Mouse (Mus musculus): Measurements from ENCODE around the gene Ncdn. TPM values are rescaled to one million over a fixed set of nuclear protein-coding genes. Genes with fewer than 3 reads are reported as not detected.

The Ncdn gene
- total RNA-seq, 1 experiment: 25.8 TPM

DNA sequence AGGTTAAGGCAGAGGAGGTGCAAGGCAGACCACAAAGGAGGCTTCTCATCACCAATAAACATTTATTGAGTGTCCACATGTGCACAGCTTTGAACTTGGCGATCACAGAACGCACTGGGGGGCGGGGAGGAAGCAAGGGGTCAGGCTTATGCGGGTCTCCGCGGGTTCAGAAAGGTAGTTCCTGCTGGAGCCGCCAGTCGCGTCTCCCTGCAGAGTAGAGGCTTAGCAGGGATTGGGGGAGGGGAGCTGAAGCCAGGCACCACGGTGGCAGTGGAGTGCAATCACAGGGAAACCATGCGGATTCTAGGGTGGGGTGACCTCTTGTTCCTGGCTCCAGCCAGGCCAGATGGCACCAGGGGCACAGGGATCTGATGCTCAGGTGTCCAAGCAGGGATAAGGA is 9.5 kb downstream of the Ncdn start:
- in situ Hi-C loops (cut with MboI; ENCODE audit: low sequenced_read_pairs in 2 of 2, unreplicated experiment in 2 of 2): no loop called here
- 0 out of 2 replicates have a peak overlapping the region, but pooled peaks have one; percentile 26 for H3K9ac ChIP-seq (ENCODE audit: insufficient read depth, low read depth, low read length, poor library complexity, severe bottlenecking)
- no peak for DNase-seq (ENCODE audit: low read depth, low spot score)

DNA sequence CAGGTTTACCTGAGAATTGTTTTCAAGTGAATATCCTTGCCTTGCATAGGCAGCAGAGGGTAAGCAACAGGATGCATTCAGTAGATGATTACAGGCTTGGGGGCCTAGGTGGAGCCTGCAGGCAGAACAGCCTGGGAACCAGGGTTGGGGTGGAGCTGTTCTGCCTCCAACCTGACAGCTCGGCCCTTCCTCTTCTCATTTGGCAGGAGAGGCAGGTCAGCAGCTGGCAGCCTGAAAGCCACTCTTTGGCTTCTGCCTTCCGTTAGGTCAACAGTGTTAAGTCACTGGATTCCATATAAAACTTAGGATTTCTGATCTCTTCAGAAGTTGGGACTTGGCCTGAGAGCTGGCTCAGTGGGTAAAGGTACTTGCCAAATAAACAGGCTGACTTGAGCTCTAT is 10.3 kb downstream of the Ncdn start:
- Histone ChIP-seq H3K9me3 (ENCODE audit: control insufficient read depth, insufficient read depth, low read depth, low read length) (no peaks in the 10 kb centered on the region), H3K4me3 (ENCODE audit: insufficient read depth in 1 of 2, low read depth in 1 of 2, low read length in 2 of 2, poor library complexity in 1 of 2, severe bottlenecking in 1 of 2) (no peak overlapping the region), H3K36me3 (ENCODE audit: control insufficient read depth, insufficient read depth, low read length, poor library complexity, severe bottlenecking) (peaks cover 16% of the 10 kb centered on the region; the same call in 1 of the 2 replicates), H3K27ac (ENCODE audit: insufficient read depth, low read depth, low read length, poor library complexity, severe bottlenecking) (no peak overlapping the region), H3K4me1 (ENCODE audit: control insufficient read depth in 2 of 2, insufficient read depth in 2 of 2, low read length in 2 of 2, poor library complexity in 1 of 2) (peaks cover 0 to 21% of the 10 kb centered on the region in 2 experiments; a peak in 3 of 4 replicates), H3K9ac (ENCODE audit: insufficient read depth, low read depth, low read length, poor library complexity, severe bottlenecking) (no peak overlapping the region)
- TF ChIP-seq CHD2 (IDR thresholded peaks at IDR 0.05; ENCODE audit: low read depth, low read length) (no peak), HCFC1 (IDR thresholded peaks at IDR 0.05; ENCODE audit: borderline replicate concordance, insufficient read depth, low read length) (no peak), ZNF384 (IDR thresholded peaks at IDR 0.05; ENCODE audit: low read depth, low read length) (no peak), MAFK (IDR thresholded peaks at IDR 0.05; ENCODE audit: insufficient read depth, low read depth, low read length) (no peak), ZC3H11A (IDR thresholded peaks at IDR 0.05; ENCODE audit: borderline replicate concordance, low read depth, low read length) (no peak)
- in situ Hi-C loops (cut with MboI; ENCODE audit: low sequenced_read_pairs in 2 of 2, unreplicated experiment in 2 of 2): no loop called here
- DNase-seq (ENCODE audit: low read depth, low spot score): no peak

More for the DNA sequence above, 9.5 kb downstream of the Ncdn start:
- peaks cover 0 to 21% of the 10 kb centered on the region in 2 experiments; a peak in 3 of 4 replicates for H3K4me1 ChIP-seq (ENCODE audit: control insufficient read depth in 2 of 2, insufficient read depth in 2 of 2, low read length in 2 of 2, poor library complexity in 1 of 2)
- H3K9me3 ChIP-seq (ENCODE audit: control insufficient read depth, insufficient read depth, low read depth, low read length): no peaks in the 10 kb centered on the region
- no peak overlapping the region for H3K4me3 ChIP-seq (ENCODE audit: insufficient read depth in 1 of 2, low read depth in 1 of 2, low read length in 2 of 2, poor library complexity in 1 of 2, severe bottlenecking in 1 of 2)
- TF ChIP-seq MAFK (IDR thresholded peaks at IDR 0.05; ENCODE audit: insufficient read depth, low read depth, low read length): no peak
- TF ChIP-seq CHD2 (IDR thresholded peaks at IDR 0.05; ENCODE audit: low read depth, low read length): no peak
- TF ChIP-seq ZC3H11A (IDR thresholded peaks at IDR 0.05; ENCODE audit: borderline replicate concordance, low read depth, low read length): no peak
- TF ChIP-seq HCFC1 (IDR thresholded peaks at IDR 0.05; ENCODE audit: borderline replicate concordance, insufficient read depth, low read length): no peak
- no peak for TF ChIP-seq ZNF384 (IDR thresholded peaks at IDR 0.05; ENCODE audit: low read depth, low read length)
- no peak overlapping the region for H3K27ac ChIP-seq (ENCODE audit: insufficient read depth, low read depth, low read length, poor library complexity, severe bottlenecking)
- H3K36me3 ChIP-seq (ENCODE audit: control insufficient read depth, insufficient read depth, low read length, poor library complexity, severe bottlenecking): peaks cover 21% of the 10 kb centered on the region

DNA sequence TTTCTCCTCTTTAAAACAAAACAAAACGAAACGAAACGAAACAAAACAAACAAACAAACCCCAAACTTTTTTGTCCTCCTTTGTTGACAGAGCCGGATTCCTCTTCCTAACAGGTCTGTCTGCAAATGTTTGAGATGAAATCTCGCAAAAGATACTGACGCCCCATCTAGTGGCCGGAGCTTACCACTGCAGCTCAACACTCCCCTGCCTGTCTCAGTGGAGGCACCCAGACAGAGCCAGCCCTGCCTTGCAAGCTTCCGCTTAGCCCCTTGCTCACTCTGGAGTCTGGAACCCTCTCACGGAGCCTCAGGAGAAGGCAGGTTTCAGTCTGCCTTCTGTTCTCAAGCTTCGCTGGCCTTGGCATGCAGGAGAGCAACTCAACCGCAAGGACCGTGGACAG is 11.8 kb downstream of the Ncdn start:
- peak; percentile 82 for DNase-seq (ENCODE audit: low read depth, low spot score)
- no peak overlapping the region for H3K4me3 ChIP-seq (ENCODE audit: insufficient read depth in 1 of 2, low read depth in 1 of 2, low read length in 2 of 2, poor library complexity in 1 of 2, severe bottlenecking in 1 of 2)
- H3K9ac ChIP-seq (ENCODE audit: insufficient read depth, low read depth, low read length, poor library complexity, severe bottlenecking): no peak overlapping the region
- no peak overlapping the region for H3K27ac ChIP-seq (ENCODE audit: insufficient read depth, low read depth, low read length, poor library complexity, severe bottlenecking)
- peaks cover 0 to 20% of the 10 kb centered on the region in 2 experiments; a peak in 3 of 4 replicates for H3K4me1 ChIP-seq (ENCODE audit: control insufficient read depth in 2 of 2, insufficient read depth in 2 of 2, low read length in 2 of 2, poor library complexity in 1 of 2)
- H3K36me3 ChIP-seq (ENCODE audit: control insufficient read depth, insufficient read depth, low read length, poor library complexity, severe bottlenecking): peaks cover 10% of the 10 kb centered on the region; the same call in 1 of the 2 replicates
- in situ Hi-C loops (cut with MboI; ENCODE audit: low sequenced_read_pairs in 2 of 2, unreplicated experiment in 2 of 2): no loop called here
- TF ChIP-seq ZNF384 (IDR thresholded peaks at IDR 0.05; ENCODE audit: low read depth, low read length) (no peak), ZC3H11A (IDR thresholded peaks at IDR 0.05; ENCODE audit: borderline replicate concordance, low read depth, low read length) (0 out of 2 replicates have a peak, but pooled peaks have one; percentile 40)
- H3K9me3 ChIP-seq (ENCODE audit: control insufficient read depth, insufficient read depth, low read depth, low read length): no peaks in the 10 kb centered on the region

DNA sequence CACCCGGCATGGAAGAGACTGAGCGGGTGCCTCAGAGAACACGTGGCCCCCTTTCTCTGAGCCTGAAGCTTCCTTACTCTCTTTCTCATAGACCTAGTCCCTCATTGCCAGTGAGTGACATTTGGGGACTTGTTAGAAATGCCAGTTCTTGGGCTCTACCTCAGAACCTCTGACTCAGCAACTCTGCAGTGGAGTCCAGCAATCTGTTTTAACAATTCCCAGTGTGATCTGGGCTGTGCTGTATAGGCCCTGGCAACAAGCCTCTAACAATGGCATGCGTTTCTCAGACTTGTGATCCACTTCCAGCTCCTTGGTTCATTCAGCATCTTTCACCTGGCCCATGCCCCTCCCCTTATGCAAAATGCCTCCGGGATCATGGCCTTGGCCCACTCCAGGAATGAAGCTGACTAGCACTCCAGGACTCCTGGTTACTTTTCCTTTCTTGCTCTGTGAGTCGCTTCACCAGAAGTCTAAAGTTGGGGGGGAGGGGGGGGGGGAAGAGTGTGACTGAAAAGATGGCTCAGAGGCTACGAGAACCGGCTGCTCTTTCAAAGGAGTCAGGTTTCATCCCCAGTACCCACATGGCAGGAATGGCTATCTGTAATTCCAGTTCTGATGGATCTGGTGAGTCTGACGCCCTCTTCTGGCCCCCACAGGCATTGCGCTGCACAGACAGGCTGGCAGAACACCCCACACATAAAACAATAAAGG is 13.1 kb downstream of the Ncdn start:
- H3K4me1 ChIP-seq (ENCODE audit: control insufficient read depth in 2 of 2, insufficient read depth in 2 of 2, low read length in 2 of 2, poor library complexity in 1 of 2): peaks cover 0 to 17% of the 10 kb centered on the region in 2 experiments; a peak in 3 of 4 replicates
- no peak overlapping the region; the same call in 1 of the 2 replicates for H3K9ac ChIP-seq (ENCODE audit: insufficient read depth, low read depth, low read length, poor library complexity, severe bottlenecking)
- peaks cover 5% of the 10 kb centered on the region; the same call in 1 of the 2 replicates for H3K36me3 ChIP-seq (ENCODE audit: control insufficient read depth, insufficient read depth, low read length, poor library complexity, severe bottlenecking)
- in situ Hi-C loops (cut with MboI; ENCODE audit: low sequenced_read_pairs in 2 of 2, unreplicated experiment in 2 of 2): loop anchor here in 1 of 2 experiments (10.0 kb wide), 1 partner anchor 135 kb away; the partner anchor contains the start of gene 5730409E04Rik
- H3K27ac ChIP-seq (ENCODE audit: insufficient read depth, low read depth, low read length, poor library complexity, severe bottlenecking): peak overlapping the region; percentile 34; the same call in 1 of the 2 replicates
- TF ChIP-seq MAFK (IDR thresholded peaks at IDR 0.05; ENCODE audit: insufficient read depth, low read depth, low read length) (peak; percentile 79), CHD2 (IDR thresholded peaks at IDR 0.05; ENCODE audit: low read depth, low read length) (no peak), ZC3H11A (IDR thresholded peaks at IDR 0.05; ENCODE audit: borderline replicate concordance, low read depth, low read length) (peak; percentile 14; the same call in 1 of the 2 replicates), ZNF384 (IDR thresholded peaks at IDR 0.05; ENCODE audit: low read depth, low read length) (peak; percentile 33; the same call in 1 of the 2 replicates), HCFC1 (IDR thresholded peaks at IDR 0.05; ENCODE audit: borderline replicate concordance, insufficient read depth, low read length) (no peak)
- H3K9me3 ChIP-seq (ENCODE audit: control insufficient read depth, insufficient read depth, low read depth, low read length): no peaks in the 10 kb centered on the region
- peak; percentile 74 for DNase-seq (ENCODE audit: low read depth, low spot score)
- H3K4me3 ChIP-seq (ENCODE audit: insufficient read depth in 1 of 2, low read depth in 1 of 2, low read length in 2 of 2, poor library complexity in 1 of 2, severe bottlenecking in 1 of 2): peak overlapping the region in 1 of 2 experiments; percentile 16; a peak in 2 of 4 replicates

Measured in ES-E14 (cell line).